Mouse (Mus musculus) kidney, adult 2 months (tissue): Measurements from ENCODE around the gene Elk4.

Experiments
- CTCF ChIP-seq: fragments of 200-500 bp; conservative IDR thresholded peaks from 2 replicates; pipeline ENCODE4 v1.5.1; 2011; ENCODE audit warnings: low read depth, mild to moderate bottlenecking, control low read depth, low read length, moderate library complexity, mixed read lengths; ENCODE audit not compliant: insufficient read depth, insufficient read length
- POLR2A ChIP-seq: fragments of 200-500 bp; IDR thresholded peaks from one replicate; pipeline ENCODE4 v1.6.1; 2011; ENCODE audit warnings: low read depth, low read length, control low read depth

GRCm38 (mm10) chr1:131968556-131968955 is 38.9 kb upstream of the Elk4 start:
- TF ChIP-seq CTCF (no peak), POLR2A (no peak)
